Mouse (Mus musculus) neural tube, embryonic 15.5 days (tissue): ENCODE results near the gene Fance. TPM values are rescaled to one million over a fixed set of nuclear protein-coding genes. Genes with fewer than 3 reads are reported as not detected.
"Not testable (repeated sequence)": the region's sequence is repeated elsewhere in the genome, so short reads cannot be mapped to it uniquely, and the experiment has no call there.

Experiments
- ATAC-seq: fragments of 200-750 bp; cut with Nextera tagmentation; 2 replicates; pipeline ENCODE4 v1.8.0; 2017; ENCODE audit warnings: mild to moderate bottlenecking, moderate TSS enrichment, moderate library complexity; ENCODE audit not compliant: low FRiP score
- H3K27ac ChIP-seq: fragments of 300-500 bp; sonication (generic); replicated peaks from 2 replicates; pipeline ENCODE4 v1.5.1; 2015; ENCODE audit warnings: mild to moderate bottlenecking, inconsistent platforms
- H3K27me3 ChIP-seq: fragments of 300-500 bp; sonication (generic); replicated peaks from 2 replicates; pipeline ENCODE4 v1.6.1; 2015; ENCODE audit warnings: inconsistent platforms
- H3K36me3 ChIP-seq: fragments of 300-500 bp; sonication (generic); 2 replicates; pipeline ENCODE4 v1.6.1; 2015; ENCODE audit warnings: inconsistent platforms
- H3K4me1 ChIP-seq: fragments of 300-500 bp; sonication (generic); 2 replicates; pipeline ENCODE4 v1.6.1; 2015; ENCODE audit warnings: inconsistent platforms
- H3K4me2 ChIP-seq: fragments of 300-500 bp; sonication (generic); 2 replicates; pipeline ENCODE4 v1.6.1; 2015; ENCODE audit warnings: inconsistent platforms, mild to moderate bottlenecking, moderate library complexity
- H3K4me3 ChIP-seq: fragments of 300-500 bp; sonication (generic); replicated peaks from 2 replicates; pipeline ENCODE4 v1.5.1; 2015; ENCODE audit warnings: mild to moderate bottlenecking, inconsistent platforms
- H3K9ac ChIP-seq: fragments of 300-500 bp; sonication (generic); replicated peaks from 2 replicates; pipeline ENCODE4 v1.6.1; 2015; ENCODE audit warnings: mild to moderate bottlenecking, inconsistent platforms
- H3K9me3 ChIP-seq: fragments of 300-500 bp; sonication (generic); replicated peaks from 2 replicates; pipeline ENCODE4 v1.6.1; 2016; ENCODE audit warnings: inconsistent platforms
- WGBS: fragments of 180-500 bp; shearing (Covaris S2); methylation state at CpG from one replicate; pipeline ENCODE4 v1.1.7; 2015; ENCODE audit warnings: mixed read lengths; 5-methylcytosine and 5-hydroxymethylcytosine counted together
- polyA plus RNA-seq: library from polyadenylated mRNA; unstranded; fragments of >200 nt; fragmentation: Nextera tagmentation; extraction: Ambion mirVana; gene quantifications from 2 replicates; pipeline ENCODE4 v1.2.1, GENCODE M21; 2015

Fance gene
- polyA plus RNA-seq, 1 experiment from 2014 or later: 26.3 TPM

- Histone ChIP-seq H3K36me3 (no peaks in the 10 kb centered on the region), H3K4me2 (peak within 1 kb of the TSS; percentile 95), H3K9ac (peak within 1 kb of the TSS; percentile 59), H3K4me3 (peak within 1 kb of the TSS; percentile 59), H3K9me3 (no peaks in the 10 kb centered on the region), H3K27ac (peak within 1 kb of the TSS; percentile 74), H3K4me1 (peaks cover 43% of the 10 kb centered on the region), H3K27me3 (peaks cover 36% of the 10 kb centered on the region)
- peak; percentile 77 for ATAC-seq
- under 1% methylated on average over 56 of the region's 73 CpGs for WGBS
These were observed 37.4 kb downstream of the Fance start, which contains the start of gene Tead3 for GRCm38 (mm10) chr17:28350466-28351352. TSS of gene Tead3 (minus strand) at chr17:28350817.

DNA sequence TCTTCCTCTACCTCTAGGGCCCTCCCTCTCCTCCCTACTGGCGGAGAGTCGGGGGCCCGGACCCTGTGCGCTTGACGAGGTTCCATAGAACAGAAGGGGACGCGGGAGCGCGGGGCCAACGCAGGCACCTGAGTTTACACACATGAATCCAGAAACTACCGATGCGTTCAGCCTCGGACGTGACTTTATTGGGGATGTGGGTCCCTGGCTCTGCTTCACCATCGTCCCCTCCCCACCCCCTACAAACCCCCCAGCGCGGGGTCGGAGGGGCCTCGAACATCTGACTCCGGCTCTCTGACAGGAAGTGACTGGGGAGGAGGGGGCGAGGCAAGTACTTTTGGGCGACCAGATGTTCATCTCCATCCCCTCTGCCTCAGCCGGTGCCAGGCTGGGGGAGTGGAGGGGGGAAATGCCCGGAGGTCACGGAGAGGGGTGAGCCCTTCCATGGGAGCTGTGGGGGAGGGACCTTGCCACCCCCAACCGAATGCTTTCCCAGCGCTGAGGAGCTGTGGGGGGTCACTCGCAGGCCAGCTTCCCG, 38.1 kb downstream of the Fance start:
- WGBS: under 1% methylated on average over 28 of the region's 29 CpGs
- H3K4me3 ChIP-seq: peak overlapping the region; percentile 59
- peaks cover 36% of the 10 kb centered on the region for H3K27me3 ChIP-seq
- H3K36me3 ChIP-seq: no peaks in the 10 kb centered on the region
- H3K4me1 ChIP-seq: peaks cover 36% of the 10 kb centered on the region
- no peak for ATAC-seq
- H3K9me3 ChIP-seq: no peaks in the 10 kb centered on the region
- H3K27ac ChIP-seq: no peak overlapping the region
- peak overlapping the region; percentile 52 for H3K9ac ChIP-seq
- H3K4me2 ChIP-seq: peak overlapping the region; percentile 95

DNA sequence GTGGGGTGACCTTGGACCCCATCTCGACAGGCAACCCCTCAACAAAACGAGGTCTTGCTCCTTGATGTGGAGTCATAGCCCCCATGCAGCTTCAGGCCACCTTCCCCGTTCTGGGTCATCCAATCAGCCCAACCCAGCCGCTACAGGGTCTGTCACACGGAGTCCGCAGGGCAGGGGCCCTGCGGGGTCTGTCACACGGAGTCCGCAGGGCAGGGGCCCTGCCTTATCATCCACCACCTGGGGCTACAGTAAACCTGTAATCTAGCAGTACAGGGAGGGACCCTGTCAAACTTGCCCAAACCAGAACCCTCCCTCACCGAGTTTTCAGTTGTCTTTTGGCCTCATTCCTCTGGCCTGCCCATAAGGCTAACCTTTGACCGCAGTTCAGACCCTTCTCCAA, 38.7 kb downstream of the Fance start:
- no peaks in the 10 kb centered on the region for H3K36me3 ChIP-seq
- H3K9ac ChIP-seq: no peak overlapping the region
- H3K4me3 ChIP-seq: no peak overlapping the region
- peaks cover 36% of the 10 kb centered on the region for H3K4me1 ChIP-seq
- 14% methylated on average over 11 of the region's 11 CpGs for WGBS
- no peaks in the 10 kb centered on the region for H3K9me3 ChIP-seq
- H3K27me3 ChIP-seq: peaks cover 36% of the 10 kb centered on the region
- ATAC-seq: no peak
- peak overlapping the region; percentile 95; the same call in 1 of the 2 replicates for H3K4me2 ChIP-seq
- no peak overlapping the region for H3K27ac ChIP-seq

DNA sequence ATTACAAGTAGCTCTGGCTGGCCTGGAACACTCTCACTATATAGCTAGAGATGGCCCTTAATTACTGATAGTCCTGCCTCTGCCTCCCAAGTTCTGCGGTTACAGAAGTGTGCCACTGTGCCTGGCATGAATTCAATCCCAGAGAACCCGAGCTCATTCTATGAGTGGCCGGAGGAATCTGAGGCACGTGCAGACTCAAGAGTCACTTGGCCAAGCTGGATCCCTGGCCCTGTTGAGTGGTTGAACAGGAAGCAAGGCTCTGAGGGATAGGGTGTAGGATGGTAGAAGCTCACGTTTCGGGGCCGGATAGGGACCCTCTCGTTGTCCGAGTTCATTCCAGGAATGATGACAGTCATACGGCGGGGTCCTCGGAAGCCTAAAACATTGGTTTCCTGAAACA, 42.6 kb downstream of the Fance start:
- no peak overlapping the region for H3K4me3 ChIP-seq
- H3K9ac ChIP-seq: no peak overlapping the region
- peaks cover 43% of the 10 kb centered on the region for H3K27me3 ChIP-seq
- WGBS: 89% methylated on average over 12 of the region's 12 CpGs
- H3K4me1 ChIP-seq: peaks cover 8% of the 10 kb centered on the region
- H3K4me2 ChIP-seq: no peak overlapping the region
- no peak for ATAC-seq
- no peak overlapping the region for H3K27ac ChIP-seq
- H3K9me3 ChIP-seq: no peaks in the 10 kb centered on the region
- no peaks in the 10 kb centered on the region for H3K36me3 ChIP-seq

DNA sequence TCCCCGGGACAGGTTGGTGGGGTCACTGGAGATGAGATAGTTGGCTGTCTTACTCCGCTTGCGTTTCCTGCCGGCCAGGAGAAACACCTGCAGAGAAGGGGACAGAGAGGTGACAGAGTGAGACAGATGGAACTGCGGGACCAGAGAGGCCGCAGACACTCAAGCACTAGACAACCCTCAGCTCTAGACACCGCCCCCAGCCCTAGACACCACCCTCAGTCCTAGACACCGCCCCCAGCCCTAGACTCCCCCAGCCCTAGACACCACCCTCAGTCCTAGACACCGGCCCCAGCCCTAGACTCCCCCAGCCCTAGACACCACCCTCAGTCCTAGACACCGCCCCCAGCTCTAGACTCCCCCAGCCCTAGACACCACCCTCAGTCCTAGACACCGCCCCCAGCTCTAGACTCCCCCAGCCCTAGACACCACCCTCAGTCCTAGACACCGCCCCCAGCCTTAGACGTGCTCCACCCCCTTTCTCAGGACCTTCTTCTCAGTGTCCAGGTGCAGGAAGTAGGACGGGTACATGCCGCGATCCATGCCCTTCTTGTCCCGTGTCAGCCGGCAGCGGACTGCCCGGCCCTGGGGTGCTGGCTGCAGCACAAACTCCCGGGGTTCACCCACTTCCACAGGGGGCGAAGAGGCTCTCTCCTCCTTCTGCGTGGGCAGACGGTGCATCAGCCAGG, 45.4 kb downstream of the Fance start:
- not testable (repeated sequence) for H3K4me2 ChIP-seq, H3K4me3 ChIP-seq, H3K27ac ChIP-seq, H3K9me3 ChIP-seq, H3K9ac ChIP-seq, ATAC-seq, H3K36me3 ChIP-seq
- peaks cover 15% of the 10 kb centered on the region for H3K4me1 ChIP-seq
- WGBS: 21% methylated on average over 24 of the region's 24 CpGs
- peaks cover 47% of the 10 kb centered on the region for H3K27me3 ChIP-seq

GRCm38 (mm10) chr17:28360531-28361277, 47.4 kb downstream of the Fance start:
- Histone ChIP-seq H3K27me3 (peaks cover 66% of the 10 kb centered on the region), H3K4me3 (no peak overlapping the region), H3K9ac (no peak overlapping the region), H3K9me3 (no peaks in the 10 kb centered on the region), H3K4me2 (no peak overlapping the region), H3K36me3 (no peaks in the 10 kb centered on the region), H3K4me1 (peaks cover 27% of the 10 kb centered on the region), H3K27ac (no peak overlapping the region)
- WGBS: 83% methylated on average over 9 of the region's 9 CpGs
- no peak for ATAC-seq

- H3K4me3 ChIP-seq: peak overlapping the region; percentile 26
- H3K9ac ChIP-seq: no peak overlapping the region
- no peak for ATAC-seq
- H3K27me3 ChIP-seq: peaks cover 71% of the 10 kb centered on the region
- H3K36me3 ChIP-seq: no peaks in the 10 kb centered on the region
- H3K27ac ChIP-seq: no peak overlapping the region
- peak overlapping the region; percentile 61 for H3K4me2 ChIP-seq
- no peaks in the 10 kb centered on the region for H3K9me3 ChIP-seq
- WGBS: 31% methylated on average over 11 of the region's 11 CpGs
- H3K4me1 ChIP-seq: peaks cover 27% of the 10 kb centered on the region
These were observed 48.8 kb downstream of the Fance start for GRCm38 (mm10) chr17:28361921-28362652.

- WGBS: 3% methylated on average over 25 of the region's 25 CpGs
- Histone ChIP-seq H3K4me1 (peaks cover 27% of the 10 kb centered on the region), H3K9ac (no peak overlapping the region), H3K27me3 (peaks cover 71% of the 10 kb centered on the region), H3K36me3 (no peaks in the 10 kb centered on the region), H3K4me3 (peak overlapping the region; percentile 26), H3K4me2 (peak overlapping the region; percentile 61), H3K27ac (no peak overlapping the region), H3K9me3 (no peaks in the 10 kb centered on the region)
- ATAC-seq: no peak
These were observed 49.5 kb downstream of the Fance start for GRCm38 (mm10) chr17:28362653-28363292.

- H3K4me1 ChIP-seq: peaks cover 27% of the 10 kb centered on the region
- no peak overlapping the region for H3K4me2 ChIP-seq
- H3K9ac ChIP-seq: no peak overlapping the region
- H3K27me3 ChIP-seq: peaks cover 67% of the 10 kb centered on the region
- H3K36me3 ChIP-seq: no peaks in the 10 kb centered on the region
- H3K4me3 ChIP-seq: no peak overlapping the region
- no peak overlapping the region for H3K27ac ChIP-seq
- 5% methylated on average over 6 of the region's 6 CpGs for WGBS
- ATAC-seq: no peak
- no peaks in the 10 kb centered on the region for H3K9me3 ChIP-seq
These were observed 50.2 kb downstream of the Fance start for GRCm38 (mm10) chr17:28363507-28363906.

DNA sequence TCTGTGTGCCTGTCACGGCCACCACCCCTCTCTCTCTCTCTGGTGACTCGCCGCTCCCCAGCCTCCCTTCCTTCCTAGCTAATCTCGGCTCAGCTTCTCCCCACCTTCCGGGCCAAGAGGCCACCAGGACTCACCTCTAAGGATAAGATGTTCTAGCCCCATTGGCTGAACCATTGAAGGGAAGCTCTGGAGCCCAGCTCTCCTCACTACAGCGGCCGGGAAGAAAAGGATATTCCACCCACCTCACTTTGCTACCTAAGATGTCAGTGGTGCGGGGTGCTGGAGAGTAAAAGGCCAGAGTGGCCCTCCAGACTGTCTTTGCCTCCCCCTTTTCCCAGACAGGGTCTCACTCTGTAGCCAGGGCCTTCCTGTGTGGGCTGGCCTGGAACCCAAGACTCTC, 51.8 kb downstream of the Fance start, which contains the start of gene Tulp1:
TSS of gene Tulp1 (minus strand) at position 101 of the 400 bp plus-strand sequence.
- Histone ChIP-seq H3K27me3 (peaks cover 55% of the 10 kb centered on the region), H3K27ac (no peak within 1 kb of the TSS), H3K9ac (0 out of 2 replicates have a peak within 1 kb of the TSS, but pooled peaks have one; percentile 10), H3K4me3 (peak within 1 kb of the TSS; percentile 17), H3K36me3 (no peaks in the 10 kb centered on the region), H3K4me2 (peak within 1 kb of the TSS; percentile 45), H3K4me1 (peaks cover 27% of the 10 kb centered on the region), H3K9me3 (no peaks in the 10 kb centered on the region)
- no peak for ATAC-seq
- WGBS: 20% methylated on average over 8 of the region's 8 CpGs
